ENCODE assay signal across 8 mouse cellular contexts in the genomic region with DNA sequence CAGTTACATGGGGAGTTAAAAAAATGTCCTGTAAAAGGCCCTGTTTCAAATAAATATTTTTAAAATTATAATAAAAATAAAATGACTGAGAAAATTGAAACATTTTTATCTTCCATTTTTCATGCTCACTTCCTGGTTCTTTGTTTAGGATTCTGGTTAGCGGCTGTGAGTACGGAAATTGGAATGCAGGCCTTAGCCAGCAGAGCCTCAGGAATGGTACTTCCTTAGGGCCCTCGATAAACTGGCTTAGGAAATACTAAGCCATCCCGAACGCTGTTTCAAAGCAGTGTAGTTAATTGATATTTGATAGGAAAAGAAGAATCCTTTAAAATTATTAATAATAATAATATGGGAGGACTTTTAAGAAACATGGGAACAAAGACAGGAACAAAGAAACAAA. TPM values are rescaled to one million over a fixed set of nuclear protein-coding genes. Genes with fewer than 3 reads are reported as not detected.
DNase-seq lines count a peak whose midpoint lies in the region; ATAC-seq and TF ChIP-seq lines count a peak whose summit lies in the region.

No protein-coding gene starts in this region.

- TF ChIP-seq EP300 in heart, postnatal 0 days (IDR thresholded peaks at IDR 0.05; ENCODE audit: low read depth), result no peak
- TF ChIP-seq EP300 in liver, postnatal 0 days (IDR thresholded peaks at IDR 0.05; ENCODE audit: low read depth), result no peak

- H3K4me2 ChIP-seq in heart, embryonic 11.5 days, result peak overlapping the region; percentile 71
- H3K4me2 ChIP-seq in heart, postnatal 0 days (ENCODE audit: low read depth, low read length), result peak overlapping the region; percentile 54
- H3K4me2 ChIP-seq in liver, postnatal 0 days (ENCODE audit: low read depth, low read length), result peak overlapping the region; percentile 86

- DNase-seq in heart, postnatal 4 days, result no peak
- peak; percentile 85 for DNase-seq in NIH3T3 (ENCODE audit: low read depth)
- peak; percentile 61 for DNase-seq in heart, postnatal 0 days (ENCODE audit: low spot score)
- DNase-seq in liver, postnatal 0 days, result no peak
- no peak for DNase-seq in yolk sac, embryonic 10.5 days (ENCODE audit: low spot score)
- no peak for DNase-seq in layer of hippocampus, postnatal 10 days (ENCODE audit: low spot score in 2 of 2)

- TF ChIP-seq CTCF in heart, postnatal 0 days (IDR thresholded peaks at IDR 0.05; ENCODE audit: low read depth), result no peak
- TF ChIP-seq CTCF in liver, postnatal 0 days (IDR thresholded peaks at IDR 0.05; ENCODE audit: low read depth), result no peak

- 10% methylated on average over 5 of the region's 5 CpGs for WGBS in heart, embryonic 11.5 days (ENCODE audit: insufficient replicate concordance)
- WGBS in heart, postnatal 0 days, result 4% methylated on average over 5 of the region's 5 CpGs
- 28% methylated on average over 5 of the region's 5 CpGs for WGBS in liver, postnatal 0 days (ENCODE audit: insufficient replicate concordance)

- H3K9ac ChIP-seq in heart, embryonic 11.5 days (ENCODE audit: low read depth, low read length), result peak overlapping the region; percentile 91
- H3K9ac ChIP-seq in heart, postnatal 0 days (replicated peaks; ENCODE audit: low read depth, low read length), result peak overlapping the region; percentile 48
- H3K9ac ChIP-seq in liver, postnatal 0 days (replicated peaks), result peak overlapping the region; percentile 62; the same call in 1 of the 2 replicates

- no peaks in the 10 kb centered on the region for H3K36me3 ChIP-seq in heart, embryonic 11.5 days (ENCODE audit: control insufficient read depth, insufficient read depth, low read length)
- H3K36me3 ChIP-seq in heart, postnatal 0 days (replicated peaks; ENCODE audit: control insufficient read depth, insufficient read depth, low read length), result no peaks in the 10 kb centered on the region
- no peaks in the 10 kb centered on the region for H3K36me3 ChIP-seq in liver, postnatal 0 days (replicated peaks; ENCODE audit: insufficient read depth, low read length)

- no peaks in the 10 kb centered on the region for H3K27me3 ChIP-seq in heart, embryonic 11.5 days (ENCODE audit: control insufficient read depth, insufficient read depth, low read length)
- no peaks in the 10 kb centered on the region for H3K27me3 ChIP-seq in heart, postnatal 0 days (ENCODE audit: control insufficient read depth, insufficient read depth, low read length)
- no peaks in the 10 kb centered on the region for H3K27me3 ChIP-seq in liver, postnatal 0 days (ENCODE audit: insufficient read depth, low read length)

- 0 out of 2 replicates have a peak, but pooled peaks cover 4% of the 10 kb centered on the region for H3K4me1 ChIP-seq in heart, embryonic 11.5 days (ENCODE audit: control insufficient read depth, insufficient read depth, low read length)
- peaks cover 5% of the 10 kb centered on the region; the same call in 1 of the 2 replicates for H3K4me1 ChIP-seq in heart, postnatal 0 days (ENCODE audit: control insufficient read depth, insufficient read depth)
- H3K4me1 ChIP-seq in liver, postnatal 0 days (ENCODE audit: insufficient read depth), result peaks cover 3% of the 10 kb centered on the region; the same call in 1 of the 2 replicates

- H3K4me3 ChIP-seq in heart, embryonic 11.5 days (ENCODE audit: low read depth, low read length), result peak overlapping the region; percentile 38
- peak overlapping the region; percentile 34 for H3K4me3 ChIP-seq in heart, postnatal 0 days (ENCODE audit: low read depth, low read length)
- H3K4me3 ChIP-seq in liver, postnatal 0 days (ENCODE audit: low read depth, low read length), result peak overlapping the region; percentile 42

- ATAC-seq in heart, embryonic 11.5 days (replicated peaks; ENCODE audit: insufficient number of reproducible peaks, low FRiP score, low TSS enrichment), result no peak
- ATAC-seq in heart, postnatal 0 days (ENCODE audit: insufficient read depth, low read depth), result peak; percentile 60; the same call in 1 of the 2 replicates
- ATAC-seq in liver, postnatal 0 days, result no peak
- no peak for ATAC-seq in megakaryocyte, adult 5-6 weeks (ENCODE audit: poor library complexity, severe bottlenecking)

- peak overlapping the region; percentile 84 for H3K27ac ChIP-seq in heart, embryonic 11.5 days (ENCODE audit: low read depth, low read length)
- H3K27ac ChIP-seq in heart, postnatal 0 days (ENCODE audit: low read depth), result peak overlapping the region; percentile 75
- H3K27ac ChIP-seq in liver, postnatal 0 days (ENCODE audit: low read depth), result no peak overlapping the region

- H3K9me3 ChIP-seq in heart, embryonic 11.5 days (replicated peaks; ENCODE audit: control insufficient read depth, low read length), result no peaks in the 10 kb centered on the region
- no peaks in the 10 kb centered on the region for H3K9me3 ChIP-seq in heart, postnatal 0 days (replicated peaks; ENCODE audit: control insufficient read depth, low read length)
- H3K9me3 ChIP-seq in liver, postnatal 0 days (ENCODE audit: low read length), result no peaks in the 10 kb centered on the region

RNA-seq across cellular contexts. Expression of a gene that starts 53.4 kb away (rescaled TPM):
- 3.4 and 4.7 TPM in 2 replicates for polyA plus RNA-seq in heart, embryonic 11.5 days (2014; fragmentation: Nextera tagmentation; extraction: Ambion mirVana)
- 1 to 10 TPM; 1.1 to 2.2 TPM for total RNA-seq in heart, postnatal 4 days (2021)
- total RNA-seq in heart, postnatal 0 days (2014; rRNA removed; ENCODE audit: low replicate concordance), result 2.7 and 5.0 TPM in 2 replicates
- 1.2 and 1.3 TPM in 2 replicates for polyA plus RNA-seq in heart, postnatal 0 days (2015; fragmentation: Nextera tagmentation; extraction: Ambion mirVana)
- polyA plus RNA-seq in liver, postnatal 0 days (2015; fragmentation: Nextera tagmentation; extraction: Ambion mirVana), result 0.15 and 0.16 TPM in 2 replicates
- total RNA-seq in megakaryocyte, adult 5-6 weeks (2015), result 0.11 TPM in 1 of 2 replicates, not detected in the other
- 0.48 TPM in 1 of 2 replicates, not detected in the other for total RNA-seq in megakaryocyte, adult 5-6 weeks (2017)
- 1 to 10 TPM; 4.4 to 4.7 TPM for total RNA-seq in layer of hippocampus, postnatal 10 days (2021)

Comparison
In these comparisons a context has a peak if more than half of its experiments do, and no peak if none do; other contexts are left out.
1. DNase-seq: peak in NIH3T3 (single experiment) and heart, postnatal 0 days (single experiment); none in heart, postnatal 4 days (single experiment), liver, postnatal 0 days (single experiment), yolk sac, embryonic 10.5 days (single experiment) and layer of hippocampus, postnatal 10 days (0 of 2).
2. Peak in every context shown above with its lines, with median percentiles within 50 percentile points of each other: H3K4me2 ChIP-seq, H3K4me3 ChIP-seq and H3K9ac ChIP-seq.